Comparison of ENCODE assay signal across 11 mouse cellular contexts in the genomic region with DNA sequence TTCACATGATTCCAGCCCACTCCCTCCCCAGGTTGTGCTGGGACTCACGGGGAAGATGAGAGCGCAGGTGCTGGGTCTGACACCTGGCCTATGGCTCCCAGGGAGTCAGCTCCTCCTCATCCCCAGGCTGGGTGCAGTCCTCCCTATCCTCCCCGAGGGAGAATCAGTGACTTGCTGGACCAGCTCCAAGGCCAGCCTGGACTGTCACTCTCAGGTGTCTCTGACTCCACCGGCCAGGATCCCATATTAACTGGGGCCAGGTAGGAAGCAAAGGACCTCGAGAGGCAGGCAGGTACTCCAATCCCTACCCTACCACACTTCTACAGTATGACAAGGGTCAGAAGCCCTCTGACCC. TPM values are rescaled to one million over a fixed set of nuclear protein-coding genes. Genes with fewer than 3 reads are reported as not detected.
A peak's percentile ranks its signal among the peaks of the same experiment; 100 is the strongest.
DNase-seq lines count a peak whose midpoint lies in the region; ATAC-seq and TF ChIP-seq lines count a peak whose summit lies in the region.
"Had no signal": no experiment of that assay in that cellular context is flagged by ENCODE, and none has a peak within 500 bp of the region (broad histone marks: within the 10 kb centered on the region; RNA-seq: fewer than 3 reads in every experiment).

No protein-coding gene starts in this region.

- TF ChIP-seq POLR2A in olfactory bulb, adult 2 months (IDR thresholded peaks at IDR 0.05; ENCODE audit: insufficient read depth, low read depth, low read length), result no peak

- no peak for TF ChIP-seq EP300 in stomach, postnatal 0 days (optimal IDR thresholded peaks at IDR 0.05)

- ATAC-seq in limb, embryonic 12.5 days (ENCODE audit: insufficient number of reproducible peaks, insufficient read depth, low FRiP score, low TSS enrichment, low read depth), result 0 out of 2 replicates have a peak, but pooled peaks have one; percentile 15
- no peak for ATAC-seq in forebrain, embryonic 14.5 days
- ATAC-seq in hindbrain, embryonic 16.5 days, result no peak; the same call in 1 of the 2 replicates
- no peak for ATAC-seq in stomach, postnatal 0 days (ENCODE audit: low FRiP score, low TSS enrichment)
- no peak for ATAC-seq in intestine, postnatal 0 days
- ATAC-seq: CD4-positive, CD25-positive, alpha-beta regulatory T cell, adult 4 months; inflammation-experienced regulatory T-cells, adult 6 months had no signal

- DNase-seq in limb, embryonic 10.5 days (ENCODE audit: low spot score), result no peak
- DNase-seq in forebrain, embryonic 14.5 days (ENCODE audit: low spot score), result no peak
- DNase-seq in stomach, postnatal 0 days (ENCODE audit: low spot score), result no peak

- TF ChIP-seq CTCF in olfactory bulb, adult 2 months (IDR thresholded peaks at IDR 0.05; ENCODE audit: insufficient read depth, low read depth, low read length), result no peak
- no peak for TF ChIP-seq CTCF in stomach, postnatal 0 days (IDR thresholded peaks at IDR 0.05; ENCODE audit: low read depth)
- no peak for TF ChIP-seq CTCF in intestine, postnatal 0 days (IDR thresholded peaks at IDR 0.05; ENCODE audit: low read depth)

- H3K4me1 ChIP-seq in limb, embryonic 12.5 days (replicated peaks), result peaks cover 18% of the 10 kb centered on the region
- peaks cover 14% of the 10 kb centered on the region for H3K4me1 ChIP-seq in limb, embryonic 10.5 days
- H3K4me1 ChIP-seq in forebrain, embryonic 14.5 days (ENCODE audit: control insufficient read depth, insufficient read depth, low read length), result peaks cover 26% of the 10 kb centered on the region
- peaks cover 25% of the 10 kb centered on the region for H3K4me1 ChIP-seq in hindbrain, embryonic 16.5 days (ENCODE audit: control insufficient read depth, insufficient read depth, low read depth, low read length)
- H3K4me1 ChIP-seq in olfactory bulb, adult 2 months (ENCODE audit: control insufficient read depth, insufficient read depth, low read length), result peaks cover 30% of the 10 kb centered on the region
- H3K4me1 ChIP-seq in stomach, postnatal 0 days (replicated peaks; ENCODE audit: control insufficient read depth, insufficient read depth), result no peaks in the 10 kb centered on the region
- H3K4me1 ChIP-seq in intestine, postnatal 0 days (replicated peaks; ENCODE audit: control insufficient read depth, insufficient read depth, low read length), result no peaks in the 10 kb centered on the region

- H3K36me3 ChIP-seq in limb, embryonic 12.5 days, result no peaks in the 10 kb centered on the region
- H3K36me3 ChIP-seq in limb, embryonic 10.5 days, result no peaks in the 10 kb centered on the region
- peaks cover 35% of the 10 kb centered on the region for H3K36me3 ChIP-seq in forebrain, embryonic 14.5 days (ENCODE audit: control insufficient read depth, insufficient read depth, low read length)
- no peaks in the 10 kb centered on the region; the same call in 1 of the 2 replicates for H3K36me3 ChIP-seq in hindbrain, embryonic 16.5 days (ENCODE audit: control insufficient read depth, insufficient read depth, low read length)
- H3K36me3 ChIP-seq in stomach, postnatal 0 days (ENCODE audit: control insufficient read depth, insufficient read depth, low read length), result no peaks in the 10 kb centered on the region
- H3K36me3 ChIP-seq in intestine, postnatal 0 days (ENCODE audit: control insufficient read depth, insufficient read depth), result no peaks in the 10 kb centered on the region

- no peak overlapping the region for H3K4me3 ChIP-seq in limb, embryonic 12.5 days (replicated peaks)
- no peak overlapping the region for H3K4me3 ChIP-seq in limb, embryonic 10.5 days
- H3K4me3 ChIP-seq in forebrain, embryonic 14.5 days (ENCODE audit: low read depth, low read length), result no peak overlapping the region
- no peak overlapping the region for H3K4me3 ChIP-seq in hindbrain, embryonic 16.5 days (ENCODE audit: low read length)
- no peak overlapping the region for H3K4me3 ChIP-seq in olfactory bulb, adult 2 months (ENCODE audit: insufficient read depth, low read depth, low read length)
- no peak overlapping the region for H3K4me3 ChIP-seq in stomach, postnatal 0 days (ENCODE audit: low read depth, low read length)
- H3K4me3 ChIP-seq in intestine, postnatal 0 days (ENCODE audit: low read depth, low read length), result no peak overlapping the region
- H3K4me3 ChIP-seq: megakaryocyte, embryonic 14.5 days had no signal

- no peak overlapping the region for H3K9ac ChIP-seq in limb, embryonic 12.5 days (replicated peaks)
- no peak overlapping the region for H3K9ac ChIP-seq in forebrain, embryonic 14.5 days (ENCODE audit: low read length)
- no peak overlapping the region for H3K9ac ChIP-seq in hindbrain, embryonic 16.5 days (ENCODE audit: low read depth, low read length)
- no peak overlapping the region for H3K9ac ChIP-seq in stomach, postnatal 0 days (ENCODE audit: low read length)
- no peak overlapping the region for H3K9ac ChIP-seq in intestine, postnatal 0 days (ENCODE audit: low read depth, low read length)

- WGBS in limb, embryonic 12.5 days, result 53% methylated on average over 5 of the region's 5 CpGs
- WGBS in limb, embryonic 10.5 days, result 54% methylated on average over 5 of the region's 5 CpGs
- 32% methylated on average over 5 of the region's 5 CpGs for WGBS in forebrain, embryonic 14.5 days
- WGBS in hindbrain, embryonic 16.5 days, result 28% methylated on average over 5 of the region's 5 CpGs
- 33% methylated on average over 5 of the region's 5 CpGs for WGBS in olfactory bulb, adult 2 months
- 55% methylated on average over 5 of the region's 5 CpGs for WGBS in stomach, postnatal 0 days
- WGBS in intestine, postnatal 0 days, result 59% methylated on average over 5 of the region's 5 CpGs

- no peak overlapping the region for H3K27ac ChIP-seq in limb, embryonic 12.5 days
- no peak overlapping the region for H3K27ac ChIP-seq in limb, embryonic 10.5 days
- H3K27ac ChIP-seq in forebrain, embryonic 14.5 days (ENCODE audit: low read depth, low read length), result peak overlapping the region; percentile 95
- peak overlapping the region; percentile 3; the same call in 1 of the 2 replicates for H3K27ac ChIP-seq in hindbrain, embryonic 16.5 days (ENCODE audit: low read depth, low read length)
- H3K27ac ChIP-seq in olfactory bulb, adult 2 months (ENCODE audit: insufficient read depth, low read depth, low read length), result peak overlapping the region; percentile 28; the same call in 1 of the 2 replicates
- H3K27ac ChIP-seq in stomach, postnatal 0 days (replicated peaks), result no peak overlapping the region
- H3K27ac ChIP-seq in intestine, postnatal 0 days (ENCODE audit: low read depth, low read length), result no peak overlapping the region

- no peaks in the 10 kb centered on the region for H3K9me3 ChIP-seq in limb, embryonic 12.5 days
- no peaks in the 10 kb centered on the region for H3K9me3 ChIP-seq in limb, embryonic 10.5 days (replicated peaks)
- no peaks in the 10 kb centered on the region for H3K9me3 ChIP-seq in forebrain, embryonic 14.5 days (replicated peaks; ENCODE audit: control insufficient read depth, low read length)
- H3K9me3 ChIP-seq in hindbrain, embryonic 16.5 days (ENCODE audit: control insufficient read depth, low read length), result no peaks in the 10 kb centered on the region
- H3K9me3 ChIP-seq in stomach, postnatal 0 days (ENCODE audit: control insufficient read depth, low read length), result no peaks in the 10 kb centered on the region
- H3K9me3 ChIP-seq in intestine, postnatal 0 days (ENCODE audit: control insufficient read depth), result no peaks in the 10 kb centered on the region

- no peak overlapping the region for H3K4me2 ChIP-seq in limb, embryonic 12.5 days
- peak overlapping the region; percentile 30; the same call in 1 of the 2 replicates for H3K4me2 ChIP-seq in forebrain, embryonic 14.5 days (ENCODE audit: low read length)
- no peak overlapping the region; the same call in 1 of the 2 replicates for H3K4me2 ChIP-seq in hindbrain, embryonic 16.5 days (ENCODE audit: low read length)
- H3K4me2 ChIP-seq in stomach, postnatal 0 days (replicated peaks; ENCODE audit: low read depth), result no peak overlapping the region
- H3K4me2 ChIP-seq in intestine, postnatal 0 days (replicated peaks; ENCODE audit: low read depth), result no peak overlapping the region

- peaks cover 61% of the 10 kb centered on the region for H3K27me3 ChIP-seq in limb, embryonic 12.5 days
- peaks cover 79% of the 10 kb centered on the region for H3K27me3 ChIP-seq in limb, embryonic 10.5 days (ENCODE audit: low read depth, poor library complexity, severe bottlenecking)
- H3K27me3 ChIP-seq in forebrain, embryonic 14.5 days (replicated peaks; ENCODE audit: control insufficient read depth, insufficient read depth, low read length), result no peaks in the 10 kb centered on the region
- no peaks in the 10 kb centered on the region for H3K27me3 ChIP-seq in hindbrain, embryonic 16.5 days (replicated peaks; ENCODE audit: control insufficient read depth, insufficient read depth, low read length)
- H3K27me3 ChIP-seq in stomach, postnatal 0 days (ENCODE audit: control insufficient read depth, insufficient read depth, low read length), result no peaks in the 10 kb centered on the region
- H3K27me3 ChIP-seq in intestine, postnatal 0 days (replicated peaks; ENCODE audit: control insufficient read depth, insufficient read depth, low read length), result no peaks in the 10 kb centered on the region

RNA-seq across cellular contexts. Expression of a gene that starts 16.5 kb away (rescaled TPM):
- 26.8 and 27.7 TPM in 2 replicates for polyA plus RNA-seq in limb, embryonic 12.5 days (2016; fragmentation: Nextera tagmentation; extraction: Ambion mirVana)
- polyA plus RNA-seq in limb, embryonic 10.5 days (2016; fragmentation: Nextera tagmentation; extraction: Ambion mirVana), result 21.0 and 23.1 TPM in 2 replicates
- 16.5 and 17.0 TPM in 2 replicates for polyA plus RNA-seq in forebrain, embryonic 14.5 days (2014; fragmentation: Nextera tagmentation; extraction: Ambion mirVana)
- 11.8 and 12.5 TPM in 2 replicates for polyA plus RNA-seq in hindbrain, embryonic 16.5 days (2015; fragmentation: Nextera tagmentation; extraction: Ambion mirVana)
- polyA plus RNA-seq in olfactory bulb, adult 2 months (2012; ENCODE audit: insufficient read depth, insufficient read length, low replicate concordance, missing spikeins), result 389 TPM in 1 of 2 replicates, not detected in the other
- 5.3 and 6.9 TPM in 2 replicates for polyA plus RNA-seq in stomach, postnatal 0 days (2015; fragmentation: Nextera tagmentation; extraction: Ambion mirVana)
- polyA plus RNA-seq in intestine, postnatal 0 days (2015; fragmentation: Nextera tagmentation; extraction: Ambion mirVana), result 7.2 and 8.4 TPM in 2 replicates

RNA-seq across cellular contexts. Expression of a gene that starts 35.4 kb away (rescaled TPM):
- polyA plus RNA-seq in limb, embryonic 12.5 days (2016; fragmentation: Nextera tagmentation; extraction: Ambion mirVana), result 0.06 TPM in 1 of 2 replicates, not detected in the other
- 0.11 and 0.14 TPM in 2 replicates for polyA plus RNA-seq in limb, embryonic 10.5 days (2016; fragmentation: Nextera tagmentation; extraction: Ambion mirVana)
- 140 and 175 TPM in 2 replicates for polyA plus RNA-seq in forebrain, embryonic 14.5 days (2014; fragmentation: Nextera tagmentation; extraction: Ambion mirVana)
- polyA plus RNA-seq in hindbrain, embryonic 16.5 days (2015; fragmentation: Nextera tagmentation; extraction: Ambion mirVana), result 132 and 156 TPM in 2 replicates
- 109 TPM in 1 of 2 replicates, not detected in the other for polyA plus RNA-seq in olfactory bulb, adult 2 months (2012; ENCODE audit: insufficient read depth, insufficient read length, low replicate concordance, missing spikeins)
- 1.2 and 1.4 TPM in 2 replicates for polyA plus RNA-seq in stomach, postnatal 0 days (2015; fragmentation: Nextera tagmentation; extraction: Ambion mirVana)
- polyA plus RNA-seq in intestine, postnatal 0 days (2015; fragmentation: Nextera tagmentation; extraction: Ambion mirVana), result 0.77 and 0.80 TPM in 2 replicates
- polyA plus RNA-seq: CD4-positive, CD25-positive, alpha-beta regulatory T cell, adult 4 months; liver, adult 2 months had no signal

Comparison
In these comparisons a context has a peak if more than half of its experiments do, and no peak if none do; other contexts are left out.
1. H3K27ac ChIP-seq: peak in forebrain, embryonic 14.5 days (single experiment), hindbrain, embryonic 16.5 days (single experiment) and olfactory bulb, adult 2 months (single experiment); none in limb, embryonic 12.5 days (single experiment), limb, embryonic 10.5 days (single experiment), stomach, postnatal 0 days (single experiment) and intestine, postnatal 0 days (single experiment).
2. RNA of a gene that starts 35.4 kb away (polyA plus RNA-seq): 140 to 175 TPM in forebrain, embryonic 14.5 days, 132 to 156 TPM in hindbrain, embryonic 16.5 days and 109 TPM in olfactory bulb, adult 2 months; 1.2 to 1.4 TPM in stomach, postnatal 0 days, 0.77 to 0.80 TPM in intestine, postnatal 0 days, 0.11 to 0.14 TPM in limb, embryonic 10.5 days and 0.06 TPM in limb, embryonic 12.5 days; every median in the first group is over 10 times any median in the second.